Mouse (Mus musculus) megakaryocyte progenitor cell, adult 5-6 weeks (primary cell): Measurements from ENCODE around the gene Slc19a2. TPM values are rescaled to one million over a fixed set of nuclear protein-coding genes. Genes with fewer than 3 reads are reported as not detected.
A peak's percentile ranks its signal among the peaks of the same experiment; 100 is the strongest.
"Not testable (repeated sequence)": the region's sequence is repeated elsewhere in the genome, so short reads cannot be mapped to it uniquely, and the experiment has no call there.

Source experiments
- ATAC-seq: replicated peaks from 2 replicates; pipeline ENCODE4 v1.8.0; 2016; ENCODE audit warnings: mild to moderate bottlenecking, moderate TSS enrichment, inconsistent platforms; ENCODE audit not compliant: poor library complexity
- total RNA-seq, 2 experiments: library from RNA; stranded (forward) in 1 of 2; stranded (reverse) in 1 of 2; fragments of 157-497, 149-512 nt in 1 of 2; fragments of 200-1000 nt in 1 of 2; gene quantifications; 2 replicates each; pipeline versions ENCODE4 v1.2.3 to v1.2.4; 2015 to 2017

Slc19a2 gene
- total RNA-seq (2015) (10.3 and 10.6 TPM in 2 replicates), total RNA-seq (2017) (4.4 and 5.1 TPM in 2 replicates)

- ATAC-seq: peak; percentile 89
These were observed at the start of gene Slc19a2 for GRCm38 (mm10) chr1:164248465-164249331. Gene Slc19a2, plus strand, starts transcription at chr1:164249046.

GRCm38 (mm10) chr1:164199551-164199950 is 49.3 kb upstream of the Slc19a2 start:
- no peak for ATAC-seq

DNA sequence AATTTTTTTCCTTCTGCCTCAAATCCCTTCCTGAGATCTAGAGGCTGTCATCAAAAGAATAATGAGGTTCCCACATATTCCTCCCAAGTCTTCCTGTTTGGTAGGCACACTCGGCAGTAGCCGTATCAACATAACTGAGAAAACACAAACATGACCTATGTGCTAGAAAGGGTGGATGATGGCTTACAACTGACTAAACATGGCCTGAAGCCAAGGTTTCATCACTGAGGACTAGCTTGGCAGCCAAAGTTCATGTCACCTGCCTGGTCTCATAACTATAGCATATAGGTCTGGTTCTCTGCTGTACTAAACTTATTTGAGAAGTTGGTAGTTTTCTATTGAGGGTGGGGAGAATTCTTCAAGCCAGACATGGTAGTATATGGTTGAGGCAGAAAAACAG is 40.4 kb upstream of the Slc19a2 start:
- no peak for ATAC-seq

- ATAC-seq: no peak
These were observed 37.9 kb upstream of the Slc19a2 start for GRCm38 (mm10) chr1:164210899-164211298.

- no peak for ATAC-seq
These were observed 36.2 kb upstream of the Slc19a2 start for GRCm38 (mm10) chr1:164212686-164213085.

DNA sequence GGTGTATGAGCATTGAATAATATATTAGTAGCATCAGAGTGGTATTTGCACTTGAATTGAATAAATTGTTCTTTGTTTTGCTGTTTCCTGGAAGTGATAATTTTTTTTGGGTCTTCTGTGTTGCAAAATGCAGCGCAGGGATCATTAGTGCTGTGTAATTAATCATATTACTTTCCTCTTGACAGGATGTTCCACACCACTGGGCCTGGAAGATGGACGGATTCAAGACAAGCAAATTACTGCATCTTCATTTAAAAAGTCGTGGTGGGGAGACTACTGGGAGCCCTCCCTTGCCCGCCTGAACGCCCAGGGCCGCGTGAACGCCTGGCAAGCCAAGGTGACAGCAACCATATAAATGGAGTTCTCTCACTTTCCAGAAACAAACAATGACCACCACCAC is 34.7 kb upstream of the Slc19a2 start:
- ATAC-seq: no peak

GRCm38 (mm10) chr1:164215097-164215496 is 33.7 kb upstream of the Slc19a2 start:
- no peak for ATAC-seq

- ATAC-seq: no peak
These were observed 33.3 kb upstream of the Slc19a2 start for GRCm38 (mm10) chr1:164215540-164215939.

DNA sequence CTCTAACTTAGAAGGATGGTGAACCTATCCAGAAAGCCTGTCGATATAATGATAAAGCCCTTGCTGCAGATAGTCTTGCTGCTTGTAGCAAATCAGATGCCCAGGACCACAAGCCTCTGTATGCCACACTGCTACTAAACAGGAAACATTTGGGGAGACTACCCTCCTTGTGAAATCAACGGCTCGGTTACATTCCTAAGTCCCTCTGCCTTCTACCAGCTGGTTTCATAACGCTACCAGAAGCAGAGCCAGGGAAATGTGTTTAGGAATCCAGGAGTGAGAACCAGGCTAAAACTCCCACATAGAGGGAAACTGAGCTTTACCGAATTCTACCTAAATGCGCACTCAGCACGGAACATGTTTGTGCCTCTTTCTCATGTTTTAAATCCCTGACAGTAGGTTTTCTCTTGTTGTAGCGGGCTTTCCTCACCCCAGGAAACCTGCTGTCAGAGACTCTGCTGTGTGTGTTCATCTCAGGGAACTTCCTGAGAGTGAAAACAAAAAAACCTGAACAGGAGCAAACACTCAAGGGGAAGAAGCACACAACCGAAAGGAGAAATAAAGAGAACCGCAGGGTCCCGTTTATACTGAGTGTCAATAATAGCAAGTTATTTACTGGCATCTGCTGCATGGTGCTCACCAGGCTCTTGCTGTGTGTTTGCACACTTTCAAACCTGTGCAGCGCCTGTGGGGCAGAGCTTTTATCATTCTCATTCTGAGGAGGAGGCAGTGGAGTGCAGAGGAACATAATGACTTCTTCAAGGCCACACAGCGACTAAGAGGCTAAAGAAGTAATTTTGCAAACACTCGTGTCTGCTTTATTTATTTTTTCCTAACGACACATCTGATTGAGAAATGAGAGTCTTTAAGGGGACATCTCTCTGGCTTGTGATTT is 30.8 kb upstream of the Slc19a2 start:
- peak; percentile 86 for ATAC-seq

- ATAC-seq: no peak
These were observed 28.6 kb upstream of the Slc19a2 start for GRCm38 (mm10) chr1:164220261-164220660.

DNA sequence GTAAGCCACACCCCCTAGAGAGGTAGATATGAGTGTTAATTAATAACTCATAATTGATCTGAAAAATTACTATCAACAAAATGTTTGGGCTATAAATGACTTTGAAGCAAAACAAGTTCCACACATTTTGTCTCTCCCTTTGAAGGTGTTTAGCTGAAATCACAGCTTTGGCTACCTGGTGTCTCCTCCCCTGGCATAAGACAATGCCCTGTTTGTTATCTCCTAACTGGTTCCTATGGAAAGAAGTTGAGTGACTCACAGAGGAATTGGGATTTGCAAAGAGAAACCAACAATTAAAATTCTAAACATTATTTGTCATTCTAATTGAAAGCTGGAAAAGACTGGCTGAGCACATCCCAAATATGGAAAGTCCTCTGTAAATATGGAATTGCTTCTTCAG is 25.8 kb upstream of the Slc19a2 start:
- no peak for ATAC-seq

DNA sequence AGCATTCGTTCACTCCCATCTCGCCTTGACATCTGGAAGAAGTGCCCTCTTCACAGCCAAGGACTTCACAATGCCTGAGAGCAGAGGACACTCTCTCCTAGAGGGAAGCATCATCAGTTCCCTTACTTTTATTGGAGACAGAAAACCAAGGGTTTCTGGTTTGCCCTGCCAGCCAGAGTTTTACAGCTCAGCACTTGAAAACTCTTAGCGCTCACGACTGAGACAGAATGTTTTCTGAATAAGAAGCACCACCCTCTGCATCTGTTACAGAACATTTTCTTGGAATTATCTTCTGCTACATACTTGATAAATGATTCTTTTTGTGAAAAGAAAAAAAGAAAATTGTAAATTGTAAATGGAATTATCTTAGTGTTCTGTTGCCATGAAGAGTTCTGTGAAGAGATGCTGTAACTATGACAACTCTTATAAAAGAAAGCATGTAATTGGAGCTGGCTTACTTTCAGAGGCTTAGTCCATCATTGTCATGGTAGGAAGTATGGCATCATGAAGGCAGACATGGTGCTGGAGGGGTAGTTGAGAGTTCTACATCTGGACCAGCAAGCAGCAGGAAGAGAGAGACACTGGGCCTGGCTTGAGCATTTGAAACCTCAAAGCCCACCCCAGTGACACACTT is 16.8 kb upstream of the Slc19a2 start:
- not testable (repeated sequence) for ATAC-seq

- ATAC-seq: no peak
These were observed 15.4 kb upstream of the Slc19a2 start for GRCm38 (mm10) chr1:164233447-164233846.

GRCm38 (mm10) chr1:164235078-164235477 is 13.8 kb upstream of the Slc19a2 start:
- no peak for ATAC-seq

DNA sequence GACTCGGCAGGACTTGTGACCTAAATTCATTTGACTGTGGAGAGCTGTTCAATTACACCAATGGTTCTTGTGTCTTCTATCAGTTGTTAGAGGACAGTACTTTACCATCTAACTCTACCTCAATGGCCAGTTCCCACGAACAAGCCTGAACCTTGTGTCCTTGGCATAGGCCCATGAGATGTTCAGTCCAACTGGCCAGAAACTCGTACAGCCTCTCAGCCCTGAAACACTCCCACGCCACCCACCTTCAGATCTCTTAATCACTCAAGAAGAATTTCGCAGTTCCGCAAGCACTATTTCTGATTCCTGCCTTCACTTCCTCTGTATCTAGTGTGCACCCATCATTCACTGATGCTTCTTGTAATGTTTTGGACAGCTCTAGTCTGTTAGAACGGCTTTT is 12.8 kb upstream of the Slc19a2 start:
- ATAC-seq: no peak

DNA sequence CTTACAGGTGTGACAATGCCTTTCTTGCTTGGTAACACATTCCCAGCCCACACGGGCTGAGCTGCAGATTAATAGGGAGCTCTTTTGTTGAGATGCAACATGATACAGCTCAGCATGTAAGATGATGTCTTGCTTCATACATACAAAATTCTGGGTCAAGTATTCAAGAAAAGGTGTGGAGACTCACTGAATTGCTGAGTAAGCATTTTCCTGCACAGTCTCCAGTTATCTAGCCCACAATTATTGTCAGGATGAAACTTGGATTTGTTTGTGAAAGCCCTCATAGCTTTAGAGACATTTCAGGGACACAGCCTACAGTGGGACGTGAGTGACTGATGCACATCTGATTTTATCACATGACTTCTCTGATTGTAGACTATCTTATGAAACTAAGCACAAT is 7.4 kb upstream of the Slc19a2 start:
- no peak for ATAC-seq

DNA sequence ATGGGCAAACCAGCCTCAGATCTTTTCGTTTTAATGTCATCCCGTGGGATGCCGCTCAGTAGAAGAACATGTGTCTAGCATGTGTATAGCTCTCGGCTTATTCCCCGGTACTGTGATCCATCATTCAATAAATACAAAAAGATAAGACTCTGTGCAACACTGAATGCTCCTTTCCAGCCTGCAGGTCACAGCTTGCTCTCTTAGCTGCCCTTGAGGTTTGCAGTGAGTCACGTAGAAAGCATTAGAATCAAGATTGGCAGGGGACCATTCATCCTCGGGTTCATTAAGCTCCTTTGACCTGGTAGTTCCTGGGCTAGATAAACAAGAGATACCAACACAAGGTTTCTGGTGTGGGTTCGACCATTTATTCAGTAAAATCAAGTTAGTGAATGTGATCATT is 6.0 kb upstream of the Slc19a2 start:
- no peak for ATAC-seq

DNA sequence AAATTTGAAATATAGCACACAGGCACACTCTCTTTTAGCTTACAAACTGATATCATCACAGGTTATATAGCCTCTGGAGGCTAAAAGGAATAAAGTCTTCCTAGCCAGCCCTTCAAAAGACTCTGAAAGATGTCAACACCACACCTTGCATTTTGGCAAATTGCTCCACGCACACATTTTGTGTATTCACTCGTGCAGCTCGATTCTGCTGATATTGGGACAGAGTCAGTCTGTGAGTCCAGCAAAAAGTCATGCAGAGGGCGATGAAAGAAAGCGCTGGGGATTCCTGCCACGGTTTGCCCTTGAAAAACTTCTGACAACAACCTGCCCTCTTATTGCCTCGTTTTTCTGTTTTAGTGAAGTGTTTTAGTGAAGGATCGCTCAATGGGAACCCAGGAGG is 1.4 kb upstream of the Slc19a2 start:
- no peak for ATAC-seq

DNA sequence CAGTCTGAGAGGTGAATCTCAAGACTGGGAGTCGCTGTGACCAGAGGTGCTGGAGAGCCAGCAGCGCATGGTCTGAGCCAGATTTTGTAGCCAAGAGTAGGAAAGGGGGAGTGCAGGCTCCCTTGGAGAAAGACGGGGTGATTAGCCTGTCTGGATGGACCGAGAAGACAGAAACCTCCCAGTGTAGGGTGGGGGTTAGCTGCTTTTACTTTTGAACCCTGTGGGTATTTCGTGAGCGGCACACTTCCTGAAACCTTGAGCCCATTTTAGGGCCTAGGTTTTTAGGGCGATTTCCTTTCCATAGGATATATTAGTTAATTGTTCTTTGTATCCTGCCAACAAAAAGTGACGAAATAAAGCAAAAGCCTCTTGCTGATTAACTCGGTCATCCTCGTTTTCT is 875 bp upstream of the Slc19a2 start:
- ATAC-seq: peak; percentile 7; the same call in 1 of the 2 replicates

GRCm38 (mm10) chr1:164249332-164249711 is 476 bp downstream of the Slc19a2 start:
- no peak; the same call in none of the 2 replicates for ATAC-seq
